Mouse (Mus musculus): ENCODE data around the gene Irak2. TPM values are rescaled to one million over a fixed set of nuclear protein-coding genes. Genes with fewer than 3 reads are reported as not detected.
"Not testable (repeated sequence)": the region's sequence is repeated elsewhere in the genome, so short reads cannot be mapped to it uniquely, and the experiment has no call there.

The Irak2 gene
- total RNA-seq, 2 experiments from 2014 or later = 23.1 to 64.6 TPM

- ATAC-seq (replicated peaks; ENCODE audit: low FRiP score, poor library complexity, severe bottlenecking) = peak; percentile 93
Measured at GRCm38 (mm10) chr6:113690400-113691083, 52.3 kb downstream of the Irak2 start.

GRCm38 (mm10) chr6:113691084-113691462 lies 52.8 kb downstream of the Irak2 start:
- ATAC-seq (replicated peaks; ENCODE audit: low FRiP score, poor library complexity, severe bottlenecking) = peak; percentile 20

DNA sequence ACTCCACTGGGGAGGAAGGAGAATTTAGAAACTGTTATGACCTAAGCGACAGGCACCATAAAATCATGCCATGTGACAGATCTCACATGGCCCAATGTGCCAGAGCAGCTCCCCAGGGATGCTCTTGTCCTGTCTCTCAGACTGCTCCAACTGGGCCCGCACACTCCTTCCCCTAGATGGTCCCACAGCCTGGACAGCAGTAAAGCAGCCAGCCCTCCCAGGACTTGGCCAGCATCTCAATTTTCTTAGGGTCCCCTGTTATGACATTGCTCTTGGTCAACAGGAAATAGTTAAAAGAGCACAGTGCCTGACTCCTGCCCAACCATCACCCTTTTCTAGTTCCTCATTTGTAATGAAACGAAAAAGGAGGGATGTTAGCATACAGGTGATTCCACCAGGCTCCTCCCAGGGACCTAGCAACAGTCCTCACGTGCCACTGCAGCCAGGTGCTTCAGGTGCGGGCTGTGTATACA lies 54.4 kb downstream of the Irak2 start:
- ATAC-seq (replicated peaks; ENCODE audit: low FRiP score, poor library complexity, severe bottlenecking) = no peak

GRCm38 (mm10) chr6:113693377-113693776 lies 55.1 kb downstream of the Irak2 start:
- ATAC-seq (replicated peaks; ENCODE audit: low FRiP score, poor library complexity, severe bottlenecking) = no peak

DNA sequence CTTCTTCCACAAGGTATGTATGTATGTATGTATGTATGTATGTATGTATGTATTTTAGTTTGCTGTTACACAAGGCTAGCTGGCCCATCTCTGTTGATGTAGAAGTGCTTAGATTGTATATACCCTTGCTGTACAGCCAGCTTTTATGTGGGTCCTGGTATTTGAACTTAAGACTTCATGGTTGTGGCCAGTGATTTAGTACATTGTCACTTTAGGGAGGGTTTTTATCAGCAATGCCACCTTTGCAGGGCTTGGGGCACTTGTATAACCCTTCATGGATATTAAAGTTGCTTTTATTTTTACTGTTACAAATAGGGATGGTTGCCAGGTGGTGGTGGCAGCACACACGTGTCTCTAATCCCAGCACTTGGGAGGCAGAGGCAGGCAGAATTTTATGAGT lies 56.9 kb downstream of the Irak2 start:
- no peak for ATAC-seq (replicated peaks; ENCODE audit: low FRiP score, poor library complexity, severe bottlenecking)

DNA sequence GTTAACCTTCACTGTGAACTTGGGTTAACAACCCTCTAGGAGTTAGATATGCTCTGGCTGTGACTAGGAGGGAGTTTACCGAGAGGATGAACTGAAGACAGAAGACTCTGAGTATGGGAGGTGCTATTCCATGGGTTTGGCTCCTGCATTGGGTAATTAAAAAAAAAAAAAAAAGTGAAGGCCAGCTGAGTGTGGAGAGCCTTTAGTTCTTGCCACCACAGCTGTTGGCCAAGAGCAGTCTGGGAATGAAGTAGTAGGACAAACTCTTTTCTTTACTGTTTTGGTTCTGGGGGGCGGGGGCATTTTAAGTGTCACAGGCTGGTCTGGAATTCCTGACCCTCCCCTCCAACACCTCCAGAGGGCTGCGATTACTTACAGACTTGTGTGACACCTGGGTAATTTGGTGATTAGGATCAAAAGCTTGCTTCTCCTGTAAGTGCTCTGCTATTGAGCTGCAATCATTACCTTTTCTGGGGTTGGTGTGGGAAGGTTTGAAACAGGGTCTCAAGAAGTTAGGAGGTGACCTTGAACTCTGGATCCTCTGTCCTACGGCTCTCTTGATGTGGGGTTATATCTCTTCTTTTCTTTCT lies 57.6 kb downstream of the Irak2 start:
- ATAC-seq (replicated peaks; ENCODE audit: low FRiP score, poor library complexity, severe bottlenecking) = no peak

DNA sequence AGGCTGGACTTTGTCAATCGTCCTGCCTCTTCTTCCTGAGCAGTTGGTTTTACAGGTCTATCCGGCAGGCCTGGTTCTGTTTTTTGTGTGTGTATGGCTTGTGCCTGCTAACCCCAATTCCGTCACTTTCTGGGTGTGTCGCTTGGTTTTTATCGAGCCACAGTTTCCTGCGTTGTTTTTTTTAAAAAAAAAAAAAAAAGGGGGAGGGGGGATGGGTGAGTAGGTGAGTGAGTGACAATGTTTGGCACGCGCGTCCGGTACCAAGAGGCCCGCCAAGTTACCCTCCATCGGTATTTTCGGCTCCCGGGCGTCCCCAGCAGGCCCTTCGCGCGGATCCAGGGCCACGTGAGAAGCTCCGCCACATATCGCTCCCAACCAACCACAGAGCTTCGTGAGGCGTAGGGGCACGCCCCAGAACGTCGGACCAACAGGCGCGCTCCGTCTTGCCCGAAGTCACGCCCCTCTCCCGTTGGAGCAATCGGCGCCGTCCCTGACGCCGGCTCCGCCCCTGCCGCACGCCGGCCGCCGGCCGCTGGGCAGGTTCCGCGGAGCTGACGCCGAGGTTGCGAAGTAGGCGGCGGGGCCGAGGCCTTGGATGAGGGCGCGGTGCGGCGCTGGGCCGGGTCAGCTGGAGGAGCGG lies 58.4 kb downstream of the Irak2 start, which contains the start of gene Tatdn2:
Gene Tatdn2 (plus strand): TSS at position 469 of the 640 bp plus-strand sequence.
- ATAC-seq (replicated peaks; ENCODE audit: low FRiP score, poor library complexity, severe bottlenecking) = peak; percentile 92

GRCm38 (mm10) chr6:113697222-113698205 lies 59.2 kb downstream of the Irak2 start:
- peak; percentile 20; the same call in 1 of the 2 replicates for ATAC-seq (replicated peaks; ENCODE audit: low FRiP score, poor library complexity, severe bottlenecking)

DNA sequence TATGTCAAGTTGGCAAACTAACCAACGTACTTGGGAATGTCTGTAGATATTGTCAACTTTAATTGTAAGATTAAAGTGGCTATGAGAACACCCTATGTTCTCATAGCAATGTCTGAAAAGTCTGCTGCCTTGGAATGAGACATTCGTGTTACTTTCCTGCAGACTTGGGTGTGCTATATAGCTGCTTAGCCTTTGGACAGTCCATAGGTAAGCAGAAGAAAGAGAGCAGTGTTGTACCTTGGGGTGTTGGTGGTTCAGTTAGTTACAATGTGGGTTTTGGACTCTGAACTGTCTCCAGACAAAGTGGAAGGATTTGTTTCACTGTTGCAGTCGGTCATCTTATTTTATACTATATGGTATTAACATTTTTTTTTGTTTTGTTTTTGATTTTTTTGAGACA lies 74.5 kb downstream of the Irak2 start:
- ATAC-seq (replicated peaks; ENCODE audit: low FRiP score, poor library complexity, severe bottlenecking) = no peak

- not testable (repeated sequence) for ATAC-seq (replicated peaks; ENCODE audit: low FRiP score, poor library complexity, severe bottlenecking)
Measured at GRCm38 (mm10) chr6:113713389-113713788, 75.1 kb downstream of the Irak2 start.

- no peak for ATAC-seq (replicated peaks; ENCODE audit: low FRiP score, poor library complexity, severe bottlenecking)
Measured at GRCm38 (mm10) chr6:113714276-113714675, 76.0 kb downstream of the Irak2 start.

GRCm38 (mm10) chr6:113714797-113715196 lies 76.5 kb downstream of the Irak2 start:
- ATAC-seq (replicated peaks; ENCODE audit: low FRiP score, poor library complexity, severe bottlenecking) = no peak

- ATAC-seq (replicated peaks; ENCODE audit: low FRiP score, poor library complexity, severe bottlenecking) = no peak
Measured at GRCm38 (mm10) chr6:113717541-113717940, 79.3 kb downstream of the Irak2 start.

- no peak for ATAC-seq (replicated peaks; ENCODE audit: low FRiP score, poor library complexity, severe bottlenecking)
Measured at GRCm38 (mm10) chr6:113719878-113720277, 81.6 kb downstream of the Irak2 start, which contains the start of gene Ghrl. Ghrl (minus strand) TSS chr6:113719880.

DNA sequence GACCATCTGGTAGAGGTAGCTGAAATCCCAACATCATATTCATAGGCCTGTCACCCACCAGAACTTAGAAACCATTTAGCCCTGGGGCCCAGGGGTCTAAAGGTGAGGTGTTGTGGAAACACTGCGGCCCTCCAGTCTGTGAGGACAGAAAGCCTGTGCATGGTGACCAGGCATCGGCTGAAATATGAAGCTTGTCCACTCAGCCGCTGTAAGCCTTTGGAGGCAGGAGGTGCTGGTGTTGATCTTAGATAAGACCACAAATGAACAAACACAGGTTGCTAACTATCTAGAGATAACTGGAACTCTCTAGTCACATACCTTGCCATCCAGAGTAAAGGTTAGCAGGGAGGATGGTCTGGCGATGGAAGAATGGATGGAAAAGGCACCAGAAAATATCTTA lies 82.8 kb downstream of the Irak2 start:
- no peak for ATAC-seq (replicated peaks; ENCODE audit: low FRiP score, poor library complexity, severe bottlenecking)

DNA sequence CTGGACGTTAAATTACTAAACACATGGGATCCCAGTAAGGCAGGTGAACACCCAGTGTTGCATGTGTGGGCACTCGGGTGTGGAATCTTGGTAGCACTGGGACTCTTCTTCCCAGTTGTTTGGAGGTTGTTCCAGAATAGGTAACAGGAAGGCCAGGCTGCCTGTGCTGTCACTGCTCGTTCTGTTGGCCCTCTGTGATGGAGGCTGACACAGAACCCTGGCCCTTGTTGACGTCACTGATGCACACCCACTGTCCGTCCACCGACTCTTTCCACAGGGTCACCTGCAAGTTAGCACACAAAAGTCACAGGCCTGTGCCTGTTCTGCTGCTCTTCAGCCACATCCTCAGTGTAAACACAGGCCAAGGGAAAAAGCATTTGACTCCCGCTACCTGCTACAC lies 89.9 kb downstream of the Irak2 start:
- ATAC-seq (replicated peaks; ENCODE audit: low FRiP score, poor library complexity, severe bottlenecking) = no peak

- ATAC-seq (replicated peaks; ENCODE audit: low FRiP score, poor library complexity, severe bottlenecking) = no peak
Measured at GRCm38 (mm10) chr6:113731296-113731695, 93.0 kb downstream of the Irak2 start.

- ATAC-seq (replicated peaks; ENCODE audit: low FRiP score, poor library complexity, severe bottlenecking) = no peak
Measured at GRCm38 (mm10) chr6:113737318-113738046, 99.2 kb downstream of the Irak2 start.
